Comparison of ENCODE assay signal across 35 mouse cellular contexts in genomic region chr9:119728412-119729097, GRCm38 (mm10). TPM values are rescaled to one million over a fixed set of nuclear protein-coding genes. Genes with fewer than 3 reads are reported as not detected.
DNase-seq lines count a peak whose midpoint lies in the region; ATAC-seq and TF ChIP-seq lines count a peak whose summit lies in the region.
"Had no signal": no experiment of that assay in that cellular context is flagged by ENCODE, and none has a peak within 500 bp of the region (broad histone marks: within the 10 kb centered on the region; RNA-seq: fewer than 3 reads in every experiment).

No protein-coding gene starts in this region.

- H3K9ac ChIP-seq in stomach, embryonic 15.5 days, result no peak overlapping the region
- H3K9ac ChIP-seq in stomach, postnatal 0 days (ENCODE audit: low read length), result no peak overlapping the region
- H3K9ac ChIP-seq in liver, embryonic 16.5 days (ENCODE audit: low read depth, low read length), result no peak overlapping the region
- H3K9ac ChIP-seq: embryonic facial prominence, embryonic 13.5 days; forebrain, embryonic 12.5 days; forebrain, postnatal 0 days; kidney, embryonic 15.5 days; limb, embryonic 12.5 days; midbrain, embryonic 15.5 days; neural tube, embryonic 15.5 days had no signal

- H3K27me3 ChIP-seq in erythroblast, embryonic 14.5 days (ENCODE audit: control insufficient read depth), result no peaks in the 10 kb centered on the region
- H3K27me3 ChIP-seq in stomach, embryonic 15.5 days (replicated peaks), result no peaks in the 10 kb centered on the region
- H3K27me3 ChIP-seq in stomach, postnatal 0 days (ENCODE audit: control insufficient read depth, insufficient read depth, low read length), result no peaks in the 10 kb centered on the region
- H3K27me3 ChIP-seq in liver, embryonic 16.5 days (ENCODE audit: control insufficient read depth, insufficient read depth, low read depth, low read length), result no peaks in the 10 kb centered on the region
- H3K27me3 ChIP-seq: embryonic facial prominence, embryonic 13.5 days; forebrain, embryonic 12.5 days; kidney, embryonic 15.5 days; limb, embryonic 12.5 days; midbrain, embryonic 15.5 days; neural tube, embryonic 15.5 days had no signal

- peak overlapping the region; percentile 8 for H3K4me3 ChIP-seq in erythroblast, embryonic 14.5 days (replicated peaks)
- no peak overlapping the region for H3K4me3 ChIP-seq in stomach, embryonic 15.5 days (replicated peaks)
- no peak overlapping the region for H3K4me3 ChIP-seq in stomach, postnatal 0 days (ENCODE audit: low read depth, low read length)
- no peak overlapping the region for H3K4me3 ChIP-seq in liver, embryonic 16.5 days (ENCODE audit: low read depth, low read length)
- H3K4me3 ChIP-seq: embryonic facial prominence, embryonic 13.5 days; forebrain, embryonic 12.5 days; kidney, embryonic 15.5 days; limb, embryonic 12.5 days; midbrain, embryonic 15.5 days; neural tube, embryonic 15.5 days had no signal

- H3K4me2 ChIP-seq in stomach, embryonic 15.5 days, result no peak overlapping the region
- no peak overlapping the region for H3K4me2 ChIP-seq in stomach, postnatal 0 days (replicated peaks; ENCODE audit: low read depth)
- H3K4me2 ChIP-seq in liver, embryonic 16.5 days (ENCODE audit: low read depth, low read length), result peak overlapping the region; percentile 39; the same call in 1 of the 2 replicates
- H3K4me2 ChIP-seq: embryonic facial prominence, embryonic 13.5 days; forebrain, embryonic 12.5 days; kidney, embryonic 15.5 days; limb, embryonic 12.5 days; midbrain, embryonic 15.5 days; neural tube, embryonic 15.5 days had no signal

- H3K27ac ChIP-seq in stomach, embryonic 15.5 days, result no peak overlapping the region
- no peak overlapping the region for H3K27ac ChIP-seq in stomach, postnatal 0 days (replicated peaks)
- H3K27ac ChIP-seq in liver, embryonic 16.5 days (ENCODE audit: low read length), result peak overlapping the region; percentile 69
- H3K27ac ChIP-seq: embryonic facial prominence, embryonic 13.5 days; forebrain, embryonic 12.5 days; kidney, embryonic 15.5 days; limb, embryonic 12.5 days; macrophage; midbrain, embryonic 15.5 days; neural tube, embryonic 15.5 days had no signal

- no peaks in the 10 kb centered on the region for H3K9me3 ChIP-seq in erythroblast, embryonic 14.5 days (ENCODE audit: control insufficient read depth, low read length)
- no peaks in the 10 kb centered on the region for H3K9me3 ChIP-seq in stomach, embryonic 15.5 days
- H3K9me3 ChIP-seq in stomach, postnatal 0 days (ENCODE audit: control insufficient read depth, low read length), result no peaks in the 10 kb centered on the region
- H3K9me3 ChIP-seq in liver, embryonic 16.5 days (replicated peaks; ENCODE audit: control insufficient read depth, low read length), result no peaks in the 10 kb centered on the region
- H3K9me3 ChIP-seq: embryonic facial prominence, embryonic 13.5 days; forebrain, embryonic 12.5 days; kidney, embryonic 15.5 days; limb, embryonic 12.5 days; midbrain, embryonic 15.5 days; neural tube, embryonic 15.5 days had no signal

- TF ChIP-seq EP300 in stomach, postnatal 0 days (optimal IDR thresholded peaks at IDR 0.05), result no peak

- no peaks in the 10 kb centered on the region for H3K36me3 ChIP-seq in erythroblast, embryonic 14.5 days (ENCODE audit: control insufficient read depth)
- no peaks in the 10 kb centered on the region for H3K36me3 ChIP-seq in stomach, embryonic 15.5 days
- no peaks in the 10 kb centered on the region for H3K36me3 ChIP-seq in stomach, postnatal 0 days (ENCODE audit: control insufficient read depth, insufficient read depth, low read length)
- H3K36me3 ChIP-seq in liver, embryonic 16.5 days (ENCODE audit: control insufficient read depth, insufficient read depth), result no peaks in the 10 kb centered on the region
- H3K36me3 ChIP-seq: embryonic facial prominence, embryonic 13.5 days; forebrain, embryonic 12.5 days; kidney, embryonic 15.5 days; limb, embryonic 12.5 days; midbrain, embryonic 15.5 days; neural tube, embryonic 15.5 days had no signal

- peaks cover 43% of the 10 kb centered on the region for H3K4me1 ChIP-seq in erythroblast, embryonic 14.5 days (ENCODE audit: control insufficient read depth)
- no peaks in the 10 kb centered on the region for H3K4me1 ChIP-seq in stomach, embryonic 15.5 days
- no peaks in the 10 kb centered on the region for H3K4me1 ChIP-seq in stomach, postnatal 0 days (replicated peaks; ENCODE audit: control insufficient read depth, insufficient read depth)
- no peaks in the 10 kb centered on the region; the same call in 1 of the 2 replicates for H3K4me1 ChIP-seq in liver, embryonic 16.5 days (ENCODE audit: control insufficient read depth, low read depth, low read length)
- H3K4me1 ChIP-seq: kidney, embryonic 15.5 days; limb, embryonic 12.5 days had no signal

- no peak for DNase-seq in stomach, postnatal 0 days (ENCODE audit: low spot score)
- no peak for DNase-seq in urinary bladder, postnatal 36 days (ENCODE audit: low spot score in 2 of 2)
- DNase-seq in lung, postnatal 25 days (ENCODE audit: low spot score), result no peak
- DNase-seq: adrenal gland, adult 8-10 months; cerebellum, adult 11-12 months; cerebellum, adult 9-11 months; forebrain, postnatal 0 days; heart, postnatal 14 days; kidney, adult 18-20 months; kidney, postnatal 25 days; lung, adult 18-20 months; right cerebral cortex, postnatal 25 days; thymus, adult 2 months; thymus, postnatal 4 days had no signal

- no peak for TF ChIP-seq CTCF in stomach, postnatal 0 days (IDR thresholded peaks at IDR 0.05; ENCODE audit: low read depth)

- WGBS in stomach, embryonic 15.5 days, result 82% methylated on average over 11 of the region's 11 CpGs
- WGBS in stomach, postnatal 0 days, result 81% methylated on average over 11 of the region's 11 CpGs
- 59% methylated on average over 11 of the region's 11 CpGs for WGBS in liver, embryonic 16.5 days (ENCODE audit: insufficient replicate concordance)

- no peak for ATAC-seq in erythroblast, adult 5-6 weeks (replicated peaks; ENCODE audit: low FRiP score, poor library complexity, severe bottlenecking)
- peak; percentile 84 for ATAC-seq in stomach, embryonic 15.5 days (ENCODE audit: insufficient read depth, low FRiP score, low read depth)
- no peak for ATAC-seq in stomach, postnatal 0 days (ENCODE audit: low FRiP score, low TSS enrichment)
- peak; percentile 89 for ATAC-seq in liver, embryonic 16.5 days (ENCODE audit: low read depth)
- ATAC-seq: forebrain, postnatal 0 days; hindbrain, embryonic 16.5 days; lung, postnatal 0 days; midbrain, embryonic 15.5 days had no signal

RNA-seq across cellular contexts. Expression of gene Scn10a, which starts 9.4 kb away (rescaled TPM):
- 0.02 TPM in 1 of 2 replicates, not detected in the other for polyA plus RNA-seq in erythroblast, embryonic 14.5 days (2012)
- not detected in 2 replicates for total RNA-seq in erythroblast, adult 5-6 weeks (2015; ENCODE audit: low replicate concordance)
- not detected in 2 replicates for total RNA-seq in erythroblast, adult 5-6 weeks (2017; ENCODE audit: low replicate concordance)
- polyA plus RNA-seq in stomach, embryonic 15.5 days (2015; fragmentation: Nextera tagmentation; extraction: Ambion mirVana), result not detected in 2 replicates
- polyA plus RNA-seq in stomach, postnatal 0 days (2015; fragmentation: Nextera tagmentation; extraction: Ambion mirVana), result 0.07 TPM in 1 of 2 replicates, not detected in the other
- polyA plus RNA-seq in liver, embryonic 16.5 days (2015; fragmentation: Nextera tagmentation; extraction: Ambion mirVana), result 0.02 TPM in 1 of 2 replicates, not detected in the other
- total RNA-seq: adrenal gland, adult 8-10 months; CH12.LX; common myeloid progenitor, adult 5-6 weeks; gastrocnemius, adult 8-10 months; layer of hippocampus, adult 18-20 months; layer of hippocampus, postnatal 10 days; megakaryocyte-erythroid progenitor cell, adult 5-6 weeks had no signal
- polyA plus RNA-seq: embryonic facial prominence, embryonic 13.5 days; intestine, embryonic 14.5 days; kidney, embryonic 15.5 days; macrophage; midbrain, embryonic 15.5 days; stomach, embryonic 16.5 days had no signal

Comparison
In these comparisons a context has a peak if more than half of its experiments do, and no peak if none do; other contexts are left out.
1. ATAC-seq: peak in stomach, embryonic 15.5 days (single experiment) and liver, embryonic 16.5 days (single experiment); none in erythroblast, adult 5-6 weeks (single experiment) and stomach, postnatal 0 days (single experiment).